8 mouse cellular contexts compared by ENCODE assay signal in the genomic region with DNA sequence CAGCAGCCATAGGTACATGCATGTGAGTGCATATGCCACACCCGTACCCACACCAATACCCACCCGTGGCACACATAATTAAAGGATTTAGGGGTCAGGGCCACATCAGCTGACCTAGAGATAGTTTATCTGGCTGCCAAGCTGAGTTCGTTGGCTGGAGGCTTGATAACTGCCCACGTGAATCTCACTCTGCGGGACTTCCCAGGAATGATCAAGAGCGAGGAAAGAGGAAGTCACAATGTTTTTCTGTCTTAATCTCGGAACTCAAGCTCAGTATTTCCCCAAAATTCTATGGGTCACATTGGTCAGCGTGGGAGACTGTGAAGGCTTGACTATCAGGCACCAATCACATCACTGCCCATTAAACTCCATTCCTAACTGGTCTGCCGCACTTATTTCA. TPM values are rescaled to one million over a fixed set of nuclear protein-coding genes. Genes with fewer than 3 reads are reported as not detected.
DNase-seq lines count a peak whose midpoint lies in the region; ATAC-seq lines count a peak whose summit lies in the region.

No protein-coding gene starts in this region.

- no peaks in the 10 kb centered on the region; the same call in 1 of the 2 replicates for H3K36me3 ChIP-seq in forebrain, embryonic 11.5 days (ENCODE audit: control insufficient read depth, insufficient read depth, low read length)
- peaks cover 9% of the 10 kb centered on the region; the same call in 1 of the 2 replicates for H3K36me3 ChIP-seq in limb, embryonic 12.5 days
- no peaks in the 10 kb centered on the region for H3K36me3 ChIP-seq in neural tube, embryonic 12.5 days

- peak overlapping the region; percentile 91 for H3K4me2 ChIP-seq in forebrain, embryonic 11.5 days (ENCODE audit: low read depth, low read length, severe bottlenecking)
- H3K4me2 ChIP-seq in limb, embryonic 12.5 days = peak overlapping the region; percentile 85
- H3K4me2 ChIP-seq in neural tube, embryonic 12.5 days (replicated peaks) = peak overlapping the region; percentile 90

- H3K27ac ChIP-seq in forebrain, embryonic 11.5 days (ENCODE audit: low read depth, low read length) = no peak overlapping the region
- H3K27ac ChIP-seq in limb, embryonic 12.5 days = no peak overlapping the region
- no peak overlapping the region for H3K27ac ChIP-seq in neural tube, embryonic 12.5 days

- H3K9ac ChIP-seq in forebrain, embryonic 11.5 days (ENCODE audit: low read length) = no peak overlapping the region
- H3K9ac ChIP-seq in limb, embryonic 12.5 days (replicated peaks) = no peak overlapping the region
- H3K9ac ChIP-seq in neural tube, embryonic 12.5 days = 0 out of 2 replicates have a peak overlapping the region, but pooled peaks have one; percentile 87

- peak; percentile 26 for DNase-seq in layer of hippocampus, adult 11-12 months (ENCODE audit: low spot score)
- no peak for DNase-seq in layer of hippocampus, postnatal 36 days
- DNase-seq in forebrain, embryonic 11.5 days (ENCODE audit: low spot score) = no peak
- DNase-seq in cerebellum, adult 8-10 months = no peak
- no peak for DNase-seq in left cerebral cortex, postnatal 25 days (ENCODE audit: low spot score in 2 of 2)
- DNase-seq in embryo, embryonic 10 days (ENCODE audit: low spot score) = no peak

- 0 out of 2 replicates have a peak, but pooled peaks have one; percentile 9 for ATAC-seq in forebrain, embryonic 11.5 days (replicated peaks; ENCODE audit: low FRiP score)
- no peak for ATAC-seq in limb, embryonic 12.5 days (ENCODE audit: insufficient number of reproducible peaks, insufficient read depth, low FRiP score, low TSS enrichment, low read depth)
- ATAC-seq in neural tube, embryonic 12.5 days (ENCODE audit: low FRiP score, low read depth) = no peak

- 87% methylated on average over 9 of the region's 9 CpGs for WGBS in forebrain, embryonic 11.5 days
- WGBS in limb, embryonic 12.5 days = 85% methylated on average over 9 of the region's 9 CpGs
- WGBS in neural tube, embryonic 12.5 days = 92% methylated on average over 9 of the region's 9 CpGs

- H3K27me3 ChIP-seq in forebrain, embryonic 11.5 days (ENCODE audit: control insufficient read depth, insufficient read depth, low read length) = no peaks in the 10 kb centered on the region
- no peaks in the 10 kb centered on the region for H3K27me3 ChIP-seq in limb, embryonic 12.5 days
- no peaks in the 10 kb centered on the region for H3K27me3 ChIP-seq in neural tube, embryonic 12.5 days (replicated peaks)

- intact Hi-C loops in left cerebral cortex, postnatal 25 days (cut with DNase I) = no loop called here

- H3K4me1 ChIP-seq in forebrain, embryonic 11.5 days (replicated peaks; ENCODE audit: control insufficient read depth, insufficient read depth, low read length) = no peaks in the 10 kb centered on the region; the same call in none of the 2 replicates
- H3K4me1 ChIP-seq in limb, embryonic 12.5 days (replicated peaks) = peaks cover 13% of the 10 kb centered on the region; the same call in 1 of the 2 replicates
- H3K4me1 ChIP-seq in neural tube, embryonic 12.5 days = peaks cover 13% of the 10 kb centered on the region

- H3K9me3 ChIP-seq in forebrain, embryonic 11.5 days (ENCODE audit: control insufficient read depth, low read length) = no peaks in the 10 kb centered on the region
- no peaks in the 10 kb centered on the region for H3K9me3 ChIP-seq in limb, embryonic 12.5 days
- H3K9me3 ChIP-seq in neural tube, embryonic 12.5 days = no peaks in the 10 kb centered on the region

- H3K4me3 ChIP-seq in forebrain, embryonic 11.5 days (ENCODE audit: low read depth, low read length) = no peak overlapping the region
- peak overlapping the region; percentile 89 for H3K4me3 ChIP-seq in limb, embryonic 12.5 days (replicated peaks)
- no peak overlapping the region for H3K4me3 ChIP-seq in neural tube, embryonic 12.5 days

RNA-seq across cellular contexts. Expression of a gene that starts 0.6 kb away (rescaled TPM):
- 10 to 100 TPM; 53.6 to 60.9 TPM for total RNA-seq in layer of hippocampus, postnatal 36 days (2021)
- 31.0 and 34.8 TPM in 2 replicates for polyA plus RNA-seq in forebrain, embryonic 11.5 days (2014; fragmentation: Nextera tagmentation; extraction: Ambion mirVana)
- 77.7 and 79.4 TPM in 2 replicates for polyA plus RNA-seq in limb, embryonic 12.5 days (2016; fragmentation: Nextera tagmentation; extraction: Ambion mirVana)
- polyA plus RNA-seq in neural tube, embryonic 12.5 days (2016; fragmentation: Nextera tagmentation; extraction: Ambion mirVana) = 76.8 and 79.0 TPM in 2 replicates
- total RNA-seq in left cerebral cortex, postnatal 25 days (2021) = 10 to 100 TPM; 64.8 to 65.6 TPM

RNA-seq across cellular contexts. Expression of a gene that starts 19.5 kb away (rescaled TPM):
- total RNA-seq in layer of hippocampus, postnatal 36 days (2021) = not detected
- polyA plus RNA-seq in forebrain, embryonic 11.5 days (2014; fragmentation: Nextera tagmentation; extraction: Ambion mirVana) = 0.83 and 1.5 TPM in 2 replicates
- polyA plus RNA-seq in limb, embryonic 12.5 days (2016; fragmentation: Nextera tagmentation; extraction: Ambion mirVana) = not detected in 2 replicates
- 0.60 TPM in 1 of 2 replicates, not detected in the other for polyA plus RNA-seq in neural tube, embryonic 12.5 days (2016; fragmentation: Nextera tagmentation; extraction: Ambion mirVana)
- total RNA-seq in left cerebral cortex, postnatal 25 days (2021) = not detected

RNA-seq across cellular contexts. Expression of a gene that starts 51.5 kb away (rescaled TPM):
- total RNA-seq in layer of hippocampus, postnatal 36 days (2021) = 100 to 1,000 TPM; 154 to 160 TPM
- 20.3 and 23.2 TPM in 2 replicates for polyA plus RNA-seq in forebrain, embryonic 11.5 days (2014; fragmentation: Nextera tagmentation; extraction: Ambion mirVana)
- 30.3 and 35.3 TPM in 2 replicates for polyA plus RNA-seq in limb, embryonic 12.5 days (2016; fragmentation: Nextera tagmentation; extraction: Ambion mirVana)
- 34.2 and 38.1 TPM in 2 replicates for polyA plus RNA-seq in neural tube, embryonic 12.5 days (2016; fragmentation: Nextera tagmentation; extraction: Ambion mirVana)
- total RNA-seq in left cerebral cortex, postnatal 25 days (2021) = 100 to 1,000 TPM; 116 to 137 TPM
